ENCODE assay signal across 32 mouse cellular contexts in genomic region chr4:106422597-106422996, GRCm38 (mm10). TPM values are rescaled to one million over a fixed set of nuclear protein-coding genes. Genes with fewer than 3 reads are reported as not detected.
"Had no signal": no experiment of that assay in that cellular context is flagged by ENCODE, and none has a peak within 500 bp of the region (broad histone marks: within the 10 kb centered on the region; RNA-seq: fewer than 3 reads in every experiment).

No protein-coding gene starts in this region.

- H3K4me1 ChIP-seq: embryonic facial prominence, embryonic 10.5 days; embryonic facial prominence, embryonic 12.5 days; embryonic facial prominence, embryonic 13.5 days; embryonic facial prominence, embryonic 15.5 days; forebrain, embryonic 10.5 days; forebrain, embryonic 12.5 days; forebrain, embryonic 13.5 days; forebrain, embryonic 15.5 days had no signal

- H3K27ac ChIP-seq: embryonic facial prominence, embryonic 10.5 days; embryonic facial prominence, embryonic 12.5 days; embryonic facial prominence, embryonic 13.5 days; embryonic facial prominence, embryonic 15.5 days; forebrain, embryonic 10.5 days; forebrain, embryonic 12.5 days; forebrain, embryonic 13.5 days; forebrain, embryonic 15.5 days; gastrocnemius, adult 2 months; heart, adult 2 months had no signal

- H3K4me3 ChIP-seq: embryonic facial prominence, embryonic 10.5 days; embryonic facial prominence, embryonic 12.5 days; embryonic facial prominence, embryonic 13.5 days; embryonic facial prominence, embryonic 15.5 days; erythroblast, embryonic 14.5 days; forebrain, embryonic 10.5 days; forebrain, embryonic 12.5 days; forebrain, embryonic 13.5 days; forebrain, embryonic 15.5 days; gastrocnemius, adult 2 months; heart, adult 2 months had no signal

- H3K27me3 ChIP-seq: embryonic facial prominence, embryonic 12.5 days; embryonic facial prominence, embryonic 13.5 days; embryonic facial prominence, embryonic 15.5 days; forebrain, embryonic 12.5 days; forebrain, embryonic 13.5 days; forebrain, embryonic 15.5 days had no signal

- ATAC-seq: forebrain, embryonic 13.5 days; forebrain, embryonic 14.5 days; forebrain, embryonic 15.5 days; forebrain, embryonic 16.5 days; forebrain, postnatal 0 days had no signal

- H3K9me3 ChIP-seq: embryonic facial prominence, embryonic 10.5 days; embryonic facial prominence, embryonic 12.5 days; embryonic facial prominence, embryonic 13.5 days; embryonic facial prominence, embryonic 15.5 days; forebrain, embryonic 10.5 days; forebrain, embryonic 12.5 days; forebrain, embryonic 13.5 days; forebrain, embryonic 15.5 days had no signal

- DNase-seq: cerebellum, adult 2 months; cerebellum, adult 8-10 months; cerebellum, adult 9-10 months; cerebellum, adult 9-11 months; cerebellum, postnatal 10 days; cerebellum, postnatal 14 days; cerebellum, postnatal 25 days; cerebellum, postnatal 36 days; embryo, embryonic 11 days; forebrain, postnatal 0 days; gastrocnemius, adult 2 months; gastrocnemius, postnatal 10 days; gastrocnemius, postnatal 14 days; gastrocnemius, postnatal 25 days; gastrocnemius, postnatal 36 days; heart, adult 18-20 months; heart, adult 2 months had no signal

RNA-seq across cellular contexts. Expression of gene Pcsk9, which starts 41.5 kb away (rescaled TPM):
- total RNA-seq: common myeloid progenitor, adult 5-6 weeks; gastrocnemius, adult 18-20 months; gastrocnemius, adult 2 months; gastrocnemius, adult 8-10 months; gastrocnemius, postnatal 14 days; heart, adult 18-20 months; heart, adult 2 months; heart, adult 8-10 months had no signal
